Mouse (Mus musculus) frontal cortex, postnatal 14 days (tissue): Measurements from ENCODE around the gene Klhl32.

Experiments
- DNase-seq, 2 experiments: peaks; one replicate each; pipeline ENCODE4 v3.0.0; 2022; ENCODE audit warnings: low spot score in 2 of 2

Klhl32 gene

GRCm38 (mm10) chr4:24631177-24631911 is 219.6 kb downstream of the Klhl32 start:
- DNase-seq: no peak

GRCm38 (mm10) chr4:24630430-24630829 is 220.5 kb downstream of the Klhl32 start:
- no peak for DNase-seq

- DNase-seq: no peak
Measured at GRCm38 (mm10) chr4:24627871-24628270, 223.1 kb downstream of the Klhl32 start.

- no peak for DNase-seq
Measured at GRCm38 (mm10) chr4:24626686-24627085, 224.2 kb downstream of the Klhl32 start.

- DNase-seq: no peak
Measured at GRCm38 (mm10) chr4:24625951-24626584, 224.9 kb downstream of the Klhl32 start.

GRCm38 (mm10) chr4:24621422-24622187 is 229.3 kb downstream of the Klhl32 start:
- peak; percentile 14 to 18 for DNase-seq

- no peak for DNase-seq
Measured at GRCm38 (mm10) chr4:24620440-24620839, 230.5 kb downstream of the Klhl32 start.

GRCm38 (mm10) chr4:24620005-24620404 is 230.9 kb downstream of the Klhl32 start:
- DNase-seq: no peak

- no peak for DNase-seq
Measured at GRCm38 (mm10) chr4:24609564-24609963, 241.4 kb downstream of the Klhl32 start.

GRCm38 (mm10) chr4:24609085-24609484 is 241.8 kb downstream of the Klhl32 start:
- DNase-seq: no peak

GRCm38 (mm10) chr4:24601711-24602110 is 249.2 kb downstream of the Klhl32 start:
- DNase-seq: no peak

GRCm38 (mm10) chr4:24598637-24599036 is 252.3 kb downstream of the Klhl32 start:
- no peak for DNase-seq

- no peak for DNase-seq
Measured at GRCm38 (mm10) chr4:24596942-24597611, 253.8 kb downstream of the Klhl32 start.

- no peak for DNase-seq
Measured at GRCm38 (mm10) chr4:24594824-24595223, 256.1 kb downstream of the Klhl32 start.

- DNase-seq: no peak
Measured at GRCm38 (mm10) chr4:24583997-24584396, 266.9 kb downstream of the Klhl32 start.

GRCm38 (mm10) chr4:24582295-24582694 is 268.6 kb downstream of the Klhl32 start:
- no peak for DNase-seq

- no peak for DNase-seq
Measured at GRCm38 (mm10) chr4:24577594-24577993, 273.3 kb downstream of the Klhl32 start.

GRCm38 (mm10) chr4:24574276-24574675 is 276.6 kb downstream of the Klhl32 start:
- DNase-seq: peak; percentile 68 to 92

GRCm38 (mm10) chr4:24568989-24569556 is 281.9 kb downstream of the Klhl32 start:
- no peak for DNase-seq

GRCm38 (mm10) chr4:24568026-24568425 is 282.9 kb downstream of the Klhl32 start:
- no peak for DNase-seq
